Mouse (Mus musculus) adrenal gland, postnatal 10 days (tissue): Measurements from ENCODE around the gene Kcnma1. TPM values are rescaled to one million over a fixed set of nuclear protein-coding genes. Genes with fewer than 3 reads are reported as not detected.

ENCODE experiments used
- DNase-seq: peaks from one replicate; pipeline ENCODE4 v3.0.0; 2021; ENCODE audit warnings: mixed read lengths
- total RNA-seq, 2 experiments: library from RNA; stranded (reverse); gene quantifications; 2 replicates each; pipeline ENCODE4 v1.2.3; 2021

Kcnma1 gene
- total RNA-seq, 2 experiments from 2014 or later: 27.2 to 48.2 TPM

DNA sequence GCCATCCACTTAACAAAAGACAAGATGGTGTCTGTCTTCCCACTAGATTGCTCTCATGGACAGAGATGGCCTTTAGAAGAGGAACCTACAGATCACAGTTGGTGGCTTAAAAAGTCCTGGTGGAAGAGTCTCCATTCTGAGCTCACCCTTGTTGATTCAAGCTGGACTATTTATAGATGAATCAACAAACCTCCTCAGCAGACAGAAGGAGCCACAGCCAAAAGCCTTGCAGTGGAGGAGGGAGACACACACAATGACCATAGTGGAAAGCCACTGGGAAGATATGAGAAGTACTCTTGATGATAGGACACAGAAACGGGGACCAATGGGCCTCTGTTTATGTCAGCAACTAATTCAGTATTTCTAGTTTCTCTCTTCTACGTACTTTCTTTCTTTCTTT is 239.7 kb downstream of the Kcnma1 start:
- DNase-seq: no peak

DNA sequence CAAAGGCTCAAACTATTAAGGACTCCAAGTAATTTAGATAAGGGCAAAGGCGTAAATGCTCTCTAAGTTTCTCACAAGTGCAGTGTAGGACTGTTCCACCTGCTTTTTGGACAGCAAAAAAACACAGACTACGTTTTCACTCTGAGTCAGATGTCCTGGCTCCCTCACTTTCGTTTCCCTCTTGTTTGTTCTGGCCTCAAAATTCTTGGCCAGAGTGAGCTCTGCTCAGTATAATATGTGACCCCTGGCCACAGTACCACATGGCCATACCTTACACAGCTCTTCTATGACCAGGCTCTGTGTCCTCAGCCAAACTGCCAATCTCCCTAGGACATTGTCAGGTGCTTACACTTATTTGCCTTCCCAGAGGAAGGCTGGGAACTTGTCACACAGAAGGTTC is 241.6 kb downstream of the Kcnma1 start:
- DNase-seq: no peak

- no peak for DNase-seq
Observed at GRCm38 (mm10) chr14:23771794-23772193, 242.5 kb downstream of the Kcnma1 start.

GRCm38 (mm10) chr14:23762471-23762870 is 251.8 kb downstream of the Kcnma1 start:
- no peak for DNase-seq

DNA sequence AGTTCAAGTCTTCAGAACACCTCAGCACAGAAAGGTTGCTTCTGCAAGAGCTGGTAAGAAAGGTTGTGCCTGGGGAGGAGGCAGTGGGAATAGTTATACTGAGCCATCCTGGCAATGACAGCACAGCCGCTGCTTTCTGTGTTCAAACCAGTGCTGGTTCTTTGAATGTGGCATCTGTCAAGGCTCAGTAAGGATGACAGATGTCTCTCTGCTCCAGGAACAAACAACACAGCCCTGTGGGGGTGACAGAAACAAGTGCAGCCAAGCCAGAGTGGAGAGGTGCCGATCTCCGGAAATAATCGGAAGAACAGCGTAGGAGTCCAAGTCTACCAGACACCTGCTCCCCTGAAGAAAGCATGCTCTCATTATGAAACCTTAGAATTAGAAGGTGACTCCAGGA is 254.7 kb downstream of the Kcnma1 start:
- DNase-seq: no peak

DNA sequence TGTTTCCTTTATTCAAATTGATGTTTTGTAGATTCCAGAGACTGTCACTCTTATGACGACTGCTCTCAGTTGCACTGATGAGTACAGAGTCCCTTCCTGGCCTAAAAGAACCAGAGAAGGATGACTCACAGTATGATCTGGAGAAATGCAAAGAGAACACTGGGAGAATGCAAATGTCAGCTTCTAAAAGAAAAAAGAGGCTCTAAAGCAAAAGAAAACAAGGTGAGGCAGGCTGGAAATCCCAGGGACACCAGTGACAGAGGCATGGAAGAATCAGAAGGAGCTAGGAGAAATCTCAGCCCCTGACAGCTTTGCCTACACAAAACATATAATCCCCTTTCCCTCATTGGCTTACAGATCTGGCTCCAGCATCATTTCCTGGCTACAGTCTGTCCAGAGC is 255.9 kb downstream of the Kcnma1 start:
- DNase-seq: no peak

- no peak for DNase-seq
Observed at GRCm38 (mm10) chr14:23748011-23748410, 266.3 kb downstream of the Kcnma1 start.

DNA sequence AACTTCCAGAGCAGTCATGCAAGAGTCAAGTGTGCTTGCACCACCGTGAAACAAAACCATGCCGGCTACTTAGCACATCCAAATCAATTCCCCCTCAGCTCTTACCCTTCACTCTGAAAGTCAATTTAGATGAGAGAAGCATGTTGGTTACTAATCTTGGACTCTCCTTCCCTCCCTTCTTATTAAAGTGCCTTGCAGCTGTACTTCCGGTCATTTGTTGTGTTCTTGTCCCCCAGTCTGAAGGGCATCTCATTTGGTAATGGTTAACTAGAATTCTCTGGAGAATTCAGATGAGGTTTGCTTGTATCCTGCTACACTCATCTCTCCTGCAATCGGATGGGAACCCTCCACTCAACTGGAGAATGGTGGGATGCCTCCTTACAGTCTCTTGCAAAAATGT is 267.3 kb downstream of the Kcnma1 start:
- no peak for DNase-seq

DNA sequence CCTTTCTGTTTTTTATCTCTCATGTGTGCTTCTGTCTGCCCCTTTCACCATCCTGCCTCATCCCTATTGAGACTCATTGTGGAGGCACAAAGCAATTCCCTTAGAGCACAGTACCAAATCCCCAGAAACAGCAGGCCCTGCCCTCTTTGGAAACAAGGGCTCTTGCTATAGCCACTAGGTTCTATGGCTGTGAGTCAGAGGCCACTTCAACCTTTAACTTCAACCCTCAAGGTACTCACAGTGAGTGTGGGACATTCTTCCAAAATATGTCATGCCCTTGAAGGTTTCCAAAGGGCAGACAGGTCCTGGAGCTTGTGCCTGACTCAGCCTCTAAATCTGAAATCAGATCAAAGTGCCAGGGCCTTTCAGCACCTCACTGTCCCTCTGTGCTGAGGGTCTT is 272.8 kb downstream of the Kcnma1 start:
- DNase-seq: peak; percentile 8

- DNase-seq: no peak
Observed at GRCm38 (mm10) chr14:23734200-23734599, 280.1 kb downstream of the Kcnma1 start.

DNA sequence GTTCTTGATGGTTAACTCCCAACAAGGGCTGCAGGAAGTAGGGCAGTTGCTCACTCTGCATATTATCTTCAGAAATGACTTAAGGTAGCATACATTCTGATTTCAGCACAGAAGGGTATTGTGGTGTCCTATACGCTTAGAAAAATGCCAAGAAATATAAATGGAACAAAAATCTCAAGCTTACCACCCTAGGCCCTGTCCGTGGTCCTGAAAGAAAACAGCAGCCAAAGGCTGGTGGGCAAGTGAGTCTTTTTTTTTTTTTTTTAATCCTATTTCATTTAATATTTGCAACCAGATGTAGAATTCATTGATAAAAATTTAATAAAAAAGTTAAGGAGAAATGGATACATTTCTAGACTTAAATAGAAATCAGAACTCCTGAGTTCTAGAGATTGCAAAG is 284.9 kb downstream of the Kcnma1 start:
- no peak for DNase-seq

GRCm38 (mm10) chr14:23723701-23724430 is 290.4 kb downstream of the Kcnma1 start:
- no peak for DNase-seq

- DNase-seq: no peak
Observed at GRCm38 (mm10) chr14:23719246-23719645, 295.0 kb downstream of the Kcnma1 start.

DNA sequence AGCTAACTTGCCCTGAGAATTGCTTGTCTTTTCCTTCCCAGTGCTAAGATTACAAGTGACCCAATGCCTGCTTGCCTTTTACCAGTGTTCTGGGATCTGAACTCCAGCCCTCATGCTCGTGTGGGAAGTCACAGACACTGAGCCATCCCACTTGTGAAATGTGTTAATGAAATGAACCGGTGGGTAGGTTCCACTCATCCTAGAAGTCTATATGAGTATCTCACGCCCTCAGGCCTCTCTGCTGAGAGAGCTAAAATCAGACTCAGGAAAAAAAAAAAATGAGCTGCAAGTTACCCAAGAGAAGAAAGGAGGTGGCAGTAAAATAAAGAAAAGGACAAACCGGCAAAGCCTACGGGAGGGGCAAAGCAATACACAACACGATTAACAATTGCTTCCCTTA is 295.6 kb downstream of the Kcnma1 start:
- no peak for DNase-seq

- no peak for DNase-seq
Observed at GRCm38 (mm10) chr14:23714396-23715131, 299.7 kb downstream of the Kcnma1 start.

GRCm38 (mm10) chr14:23712891-23713290 is 301.4 kb downstream of the Kcnma1 start:
- DNase-seq: no peak

GRCm38 (mm10) chr14:23710954-23711353 is 303.3 kb downstream of the Kcnma1 start:
- no peak for DNase-seq

- DNase-seq: no peak
Observed at GRCm38 (mm10) chr14:23706837-23707236, 307.5 kb downstream of the Kcnma1 start.

DNA sequence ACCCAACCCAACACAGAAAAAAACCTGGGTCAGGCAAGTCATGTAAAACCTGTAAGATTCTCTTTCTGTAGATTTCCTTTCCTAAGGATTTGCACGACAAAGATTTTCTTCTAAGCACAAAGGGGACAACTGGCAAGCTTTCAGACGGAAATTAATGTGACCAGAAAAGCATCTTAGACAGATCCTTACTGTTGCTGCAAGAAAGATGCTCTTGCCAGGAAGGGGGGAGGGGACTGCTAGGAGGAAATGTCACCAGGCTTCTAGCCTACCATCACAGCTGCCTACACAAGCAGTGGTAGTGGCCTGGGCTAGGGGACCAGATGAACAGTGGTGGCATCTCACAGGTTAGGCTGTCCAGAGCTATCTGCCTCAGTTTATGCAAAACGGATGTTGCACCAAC is 308.6 kb downstream of the Kcnma1 start:
- DNase-seq: no peak

- DNase-seq: no peak
Observed at GRCm38 (mm10) chr14:23704303-23704702, 310.0 kb downstream of the Kcnma1 start.

DNA sequence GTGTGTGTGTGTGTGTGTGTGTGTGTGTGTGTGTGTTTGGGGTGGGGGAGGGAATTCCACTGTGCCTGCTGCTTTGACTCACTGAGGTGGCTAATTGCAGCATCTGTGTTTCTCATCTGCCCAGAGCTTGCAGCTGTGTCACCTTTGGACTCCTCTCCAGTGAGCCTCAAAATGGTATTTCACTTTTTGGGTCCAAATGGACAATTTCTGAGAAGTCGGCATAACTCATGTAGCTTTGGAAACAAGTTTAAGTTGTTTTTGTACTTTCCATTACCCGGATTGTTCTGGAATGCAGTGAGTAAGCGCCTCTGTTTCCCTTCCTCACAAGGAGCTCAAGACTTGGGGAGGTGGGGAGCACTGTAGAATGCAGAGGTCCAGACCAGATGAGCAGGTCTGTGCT is 317.9 kb downstream of the Kcnma1 start:
- DNase-seq: no peak

DNA sequence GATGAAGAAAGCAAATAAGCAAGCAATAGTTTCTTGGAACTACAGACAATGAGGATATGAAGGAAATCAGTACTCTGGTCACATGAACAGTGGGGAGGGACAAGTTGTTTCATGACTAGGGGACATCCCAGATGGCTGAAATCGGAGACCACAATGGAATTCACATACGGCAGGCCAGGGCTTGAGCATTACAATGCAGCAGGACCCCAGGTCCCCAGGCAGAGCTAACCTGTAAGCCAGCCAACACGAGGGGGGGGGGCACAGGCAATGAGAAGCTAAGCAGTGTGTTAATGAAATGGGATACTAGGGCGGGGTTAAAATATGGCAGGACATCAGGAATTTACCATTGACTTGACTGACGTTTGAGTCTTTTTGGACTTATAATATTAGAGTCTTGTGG is 324.6 kb downstream of the Kcnma1 start:
- no peak for DNase-seq

- DNase-seq: no peak
Observed at GRCm38 (mm10) chr14:23688513-23688912, 325.8 kb downstream of the Kcnma1 start.

- no peak for DNase-seq
Observed at GRCm38 (mm10) chr14:23684463-23685066, 329.7 kb downstream of the Kcnma1 start.
